18 mouse cellular contexts compared by ENCODE assay signal in the genomic region with DNA sequence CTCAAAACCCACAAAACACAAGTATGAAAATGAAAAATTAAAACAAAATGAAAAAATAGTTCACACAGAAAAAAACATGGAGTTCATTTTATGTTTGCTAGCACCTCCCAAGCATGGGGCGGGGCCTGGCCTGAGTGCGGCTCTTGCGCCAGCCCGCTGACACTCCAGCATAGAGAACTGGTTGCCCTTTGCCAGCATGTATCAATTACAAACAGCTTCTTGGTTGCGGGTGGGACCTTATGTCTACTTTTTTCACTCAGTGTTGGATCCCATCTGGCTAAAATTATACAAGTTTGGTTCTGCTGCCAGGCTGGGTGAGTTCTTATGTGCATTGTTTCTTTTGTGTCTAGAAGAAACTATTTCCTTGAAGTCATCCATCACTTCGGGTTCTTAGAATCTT. TPM values are rescaled to one million over a fixed set of nuclear protein-coding genes. Genes with fewer than 3 reads are reported as not detected.
DNase-seq lines count a peak whose midpoint lies in the region; ATAC-seq and TF ChIP-seq lines count a peak whose summit lies in the region.
"Had no signal": no experiment of that assay in that cellular context is flagged by ENCODE, and none has a peak within 500 bp of the region (broad histone marks: within the 10 kb centered on the region; RNA-seq: fewer than 3 reads in every experiment).

No protein-coding gene starts in this region.

- DNase-seq in forebrain, embryonic 14.5 days (ENCODE audit: low spot score), result peak; percentile 52
- peak; percentile 36 to 49 for DNase-seq in layer of hippocampus, adult 2 months (ENCODE audit: low spot score in 2 of 2)
- DNase-seq in layer of hippocampus, adult 9-11 months, result no peak
- peak; percentile 27 for DNase-seq in embryonic facial prominence, embryonic 10.5 days (ENCODE audit: low spot score)
- DNase-seq in left cerebral cortex, adult 11 months (ENCODE audit: low spot score), result no peak
- DNase-seq in cerebellum, adult 8-10 months, result no peak
- DNase-seq: B cell, adult 2 months; gastrocnemius, postnatal 10 days; midbrain, embryonic 14.5 days; thymus, adult 18-20 months had no signal

- 80% methylated on average over 6 of the region's 6 CpGs for WGBS in forebrain, embryonic 14.5 days
- WGBS in forebrain, embryonic 15.5 days, result 83% methylated on average over 6 of the region's 6 CpGs
- 84% methylated on average over 6 of the region's 6 CpGs for WGBS in embryonic facial prominence, embryonic 10.5 days

- no peaks in the 10 kb centered on the region for H3K27me3 ChIP-seq in forebrain, embryonic 14.5 days (replicated peaks; ENCODE audit: control insufficient read depth, insufficient read depth, low read length)
- no peaks in the 10 kb centered on the region for H3K27me3 ChIP-seq in forebrain, embryonic 15.5 days
- no peaks in the 10 kb centered on the region for H3K27me3 ChIP-seq in embryonic facial prominence, embryonic 10.5 days (replicated peaks; ENCODE audit: low read depth, poor library complexity, severe bottlenecking)
- H3K27me3 ChIP-seq: limb, embryonic 13.5 days; liver, embryonic 15.5 days had no signal

- H3K27ac ChIP-seq in forebrain, embryonic 14.5 days (ENCODE audit: low read depth, low read length), result no peak overlapping the region
- no peak overlapping the region for H3K27ac ChIP-seq in forebrain, embryonic 15.5 days (replicated peaks)
- H3K27ac ChIP-seq in layer of hippocampus, adult 2 months, result peak overlapping the region; percentile 29; the same call in 1 of the 2 replicates
- no peak overlapping the region for H3K27ac ChIP-seq in embryonic facial prominence, embryonic 10.5 days (replicated peaks)
- H3K27ac ChIP-seq: hindbrain, embryonic 14.5 days; kidney, postnatal 0 days; limb, embryonic 13.5 days; liver, embryonic 15.5 days had no signal

- no peaks in the 10 kb centered on the region for H3K4me1 ChIP-seq in forebrain, embryonic 14.5 days (ENCODE audit: control insufficient read depth, insufficient read depth, low read length)
- peaks cover 10% of the 10 kb centered on the region for H3K4me1 ChIP-seq in forebrain, embryonic 15.5 days
- H3K4me1 ChIP-seq in embryonic facial prominence, embryonic 10.5 days, result no peaks in the 10 kb centered on the region

- ATAC-seq in forebrain, embryonic 14.5 days, result no peak
- ATAC-seq in forebrain, embryonic 15.5 days (replicated peaks), result no peak; the same call in 1 of the 2 replicates
- peak; percentile 28; the same call in 1 of the 2 replicates for ATAC-seq in megakaryocyte, adult 5-6 weeks (ENCODE audit: poor library complexity, severe bottlenecking)
- ATAC-seq: intestine, embryonic 16.5 days had no signal

- H3K36me3 ChIP-seq in forebrain, embryonic 14.5 days (ENCODE audit: control insufficient read depth, insufficient read depth, low read length), result 0 out of 2 replicates have a peak, but pooled peaks cover under 1% of the 10 kb centered on the region
- H3K36me3 ChIP-seq in forebrain, embryonic 15.5 days, result peaks cover 2% of the 10 kb centered on the region; the same call in 1 of the 2 replicates
- H3K36me3 ChIP-seq in embryonic facial prominence, embryonic 10.5 days (replicated peaks), result peaks cover 14% of the 10 kb centered on the region
- H3K36me3 ChIP-seq: liver, embryonic 15.5 days had no signal

- H3K4me3 ChIP-seq in forebrain, embryonic 14.5 days (ENCODE audit: low read depth, low read length), result no peak overlapping the region
- H3K4me3 ChIP-seq in forebrain, embryonic 15.5 days, result no peak overlapping the region
- H3K4me3 ChIP-seq in layer of hippocampus, adult 2 months, result no peak overlapping the region
- no peak overlapping the region for H3K4me3 ChIP-seq in embryonic facial prominence, embryonic 10.5 days
- H3K4me3 ChIP-seq: limb, embryonic 13.5 days; liver, embryonic 15.5 days; myocyte had no signal

- H3K9ac ChIP-seq in forebrain, embryonic 14.5 days (ENCODE audit: low read length), result no peak overlapping the region
- no peak overlapping the region for H3K9ac ChIP-seq in forebrain, embryonic 15.5 days (replicated peaks)
- H3K9ac ChIP-seq: hindbrain, embryonic 14.5 days; limb, embryonic 13.5 days; liver, embryonic 15.5 days had no signal

- no peak overlapping the region for H3K4me2 ChIP-seq in forebrain, embryonic 14.5 days (ENCODE audit: low read length)
- H3K4me2 ChIP-seq in forebrain, embryonic 15.5 days (replicated peaks), result no peak overlapping the region
- H3K4me2 ChIP-seq: hindbrain, embryonic 14.5 days; limb, embryonic 13.5 days; liver, embryonic 15.5 days had no signal

- no peaks in the 10 kb centered on the region for H3K9me3 ChIP-seq in forebrain, embryonic 14.5 days (replicated peaks; ENCODE audit: control insufficient read depth, low read length)
- H3K9me3 ChIP-seq in forebrain, embryonic 15.5 days, result no peaks in the 10 kb centered on the region
- peaks cover 6% of the 10 kb centered on the region; the same call in 1 of the 2 replicates for H3K9me3 ChIP-seq in embryonic facial prominence, embryonic 10.5 days
- H3K9me3 ChIP-seq: limb, embryonic 13.5 days; liver, embryonic 15.5 days had no signal

- no peak for TF ChIP-seq CTCF in layer of hippocampus, adult 2 months (conservative IDR thresholded peaks at IDR 0.05)

RNA-seq across cellular contexts. Expression of a gene that starts 14.8 kb away (rescaled TPM):
- polyA plus RNA-seq in forebrain, embryonic 14.5 days (2014; fragmentation: Nextera tagmentation; extraction: Ambion mirVana), result 44.8 and 47.6 TPM in 2 replicates
- 85.2 and 96.9 TPM in 2 replicates for polyA plus RNA-seq in forebrain, embryonic 15.5 days (2015; fragmentation: Nextera tagmentation; extraction: Ambion mirVana)
- 100 to 1,000 TPM; 204 to 207 TPM for total RNA-seq in layer of hippocampus, adult 2 months (2021)
- 20.2 and 21.4 TPM in 2 replicates for polyA plus RNA-seq in embryonic facial prominence, embryonic 10.5 days (2016; fragmentation: Nextera tagmentation; extraction: Ambion mirVana)
- 24.9 and 28.3 TPM in 2 replicates for total RNA-seq in megakaryocyte, adult 5-6 weeks (2015)
- 17.8 and 25.3 TPM in 2 replicates for total RNA-seq in megakaryocyte, adult 5-6 weeks (2017)

Comparison
In these comparisons a context has a peak if more than half of its experiments do, and no peak if none do; other contexts are left out.
1. DNase-seq: peak in forebrain, embryonic 14.5 days (single experiment), layer of hippocampus, adult 2 months (2 of 2) and embryonic facial prominence, embryonic 10.5 days (single experiment); none in layer of hippocampus, adult 9-11 months (single experiment), left cerebral cortex, adult 11 months (single experiment) and cerebellum, adult 8-10 months (single experiment).